Mouse (Mus musculus) hindbrain, embryonic 11.5 days (tissue): ENCODE results near the gene Akap17b. TPM values are rescaled to one million over a fixed set of nuclear protein-coding genes. Genes with fewer than 3 reads are reported as not detected.

Source experiments
- polyA plus RNA-seq: library from polyadenylated mRNA; unstranded; fragments of >200 nt; fragmentation: Nextera tagmentation; extraction: Ambion mirVana; gene quantifications from 2 replicates; pipeline ENCODE4 v1.2.1, GENCODE M21; 2014

Akap17b gene
- polyA plus RNA-seq, 1 experiment from 2014 or later: 5.9 TPM

Other genes with a start within 250 kb of the Akap17b start
- not detected in 2 replicates for gene Gm6268, start 244.1 kb downstream of the Akap17b start, polyA plus RNA-seq
- not detected in 2 replicates for gene Gm14569, start 153.6 kb downstream of the Akap17b start, polyA plus RNA-seq
- 490 and 494 TPM in 2 replicates for gene Pgrmc1, start 47.2 kb downstream of the Akap17b start, polyA plus RNA-seq
- 1.2 TPM in 2 replicates for gene Slc25a43, start 98.3 kb upstream of the Akap17b start, polyA plus RNA-seq
- gene Slc25a5, start 150.3 kb upstream of the Akap17b start, polyA plus RNA-seq: 838 and 896 TPM in 2 replicates
- 123 and 138 TPM in 2 replicates for gene Ube2a, start 228.5 kb upstream of the Akap17b start, polyA plus RNA-seq
- gene C330007P06Rik, start 228.7 kb upstream of the Akap17b start, polyA plus RNA-seq: 38.9 and 41.4 TPM in 2 replicates